Mouse (Mus musculus) testis, postnatal 10 days (tissue): ENCODE results near the gene Pnrc1.
"Not testable (repeated sequence)": the region's sequence is repeated elsewhere in the genome, so short reads cannot be mapped to it uniquely, and the experiment has no call there.

ENCODE experiments used
- DNase-seq: peaks from one replicate; pipeline ENCODE4 v3.0.0; 2021; ENCODE audit warnings: low spot score

Pnrc1 gene

GRCm38 (mm10) chr4:33290002-33290401 is at the start of gene Pnrc1:
Pnrc1 (minus strand) TSS chr4:33290163.
- DNase-seq, result no peak

- no peak for DNase-seq
Observed at GRCm38 (mm10) chr4:33337999-33338398, 48.0 kb upstream of the Pnrc1 start.

GRCm38 (mm10) chr4:33332956-33333455 is 43.0 kb upstream of the Pnrc1 start:
- DNase-seq, result no peak

- DNase-seq, result no peak
Observed at GRCm38 (mm10) chr4:33331147-33331546, 41.2 kb upstream of the Pnrc1 start.

DNA sequence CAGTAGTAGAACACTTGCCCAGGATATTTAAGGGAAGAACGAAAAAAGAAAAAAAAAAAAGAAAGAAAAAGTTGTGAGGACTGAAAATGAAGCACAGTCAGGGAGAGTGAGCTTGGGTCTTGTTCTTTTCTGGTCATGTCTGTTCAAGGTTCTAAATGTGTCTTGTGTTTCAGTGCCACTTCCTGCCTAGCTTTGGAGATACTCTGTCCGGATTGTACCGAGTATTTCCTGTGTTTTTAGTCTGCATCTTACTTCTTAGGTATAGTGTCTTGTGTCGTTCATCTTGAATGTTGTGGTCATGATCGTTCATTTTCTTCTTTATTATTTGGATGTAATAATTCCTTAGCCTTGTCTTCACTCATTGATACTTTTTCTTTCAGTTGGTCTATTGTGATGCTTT is 25.9 kb upstream of the Pnrc1 start:
- DNase-seq, result no peak

- not testable (repeated sequence) for DNase-seq
Observed at GRCm38 (mm10) chr4:33314150-33314549, 24.2 kb upstream of the Pnrc1 start.

DNA sequence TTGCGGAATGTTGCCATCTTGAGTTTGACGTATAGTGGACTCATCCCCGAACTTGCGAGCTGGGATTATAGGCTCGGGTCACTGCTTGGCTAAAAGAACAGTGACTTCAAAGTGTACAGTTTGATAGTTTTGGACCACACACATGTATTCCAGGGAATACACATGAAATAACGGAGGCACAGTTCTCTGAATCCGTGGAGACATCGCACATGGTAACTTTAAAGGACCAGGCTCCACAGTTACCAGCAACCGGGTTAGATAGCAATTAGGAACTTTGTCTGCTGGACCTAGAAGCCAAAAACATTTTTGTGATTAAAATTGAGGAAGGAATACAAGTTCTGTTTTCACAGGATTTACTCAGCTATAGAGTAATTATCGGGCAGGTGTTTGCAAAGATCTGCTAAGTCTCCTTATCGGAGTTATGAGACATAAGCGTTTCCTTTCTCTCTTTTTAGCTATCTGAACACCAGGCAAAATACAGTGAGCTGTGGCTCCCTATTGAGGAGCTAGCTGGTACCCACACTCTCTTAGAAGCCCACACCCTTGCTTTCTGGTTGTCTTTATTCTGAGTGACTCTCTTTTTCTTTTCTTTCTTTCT is 21.0 kb upstream of the Pnrc1 start:
- DNase-seq, result no peak

GRCm38 (mm10) chr4:33309764-33310757 is 20.1 kb upstream of the Pnrc1 start, which contains the start of gene Rngtt:
Rngtt (plus strand) TSS chr4:33310311.
- DNase-seq, result peak; percentile 99

DNA sequence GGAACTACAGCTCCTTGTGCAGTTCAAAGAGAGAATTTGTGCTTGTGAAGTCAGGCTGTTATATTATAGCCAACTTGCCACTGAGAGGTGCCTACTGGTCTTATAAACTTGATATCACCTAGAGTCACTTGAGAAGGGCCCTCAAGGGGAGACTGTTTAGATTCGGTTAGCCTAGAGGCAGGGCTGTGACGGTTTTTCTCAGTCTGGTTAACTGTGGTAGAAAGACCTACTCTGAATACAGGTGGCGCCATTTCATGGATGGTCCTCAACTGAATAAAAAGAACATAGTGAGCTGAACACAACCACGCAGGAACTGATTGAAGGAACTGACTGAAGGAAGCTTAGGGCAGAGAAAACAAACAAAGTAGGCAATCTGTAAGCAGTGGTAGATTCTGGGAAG is 17.2 kb upstream of the Pnrc1 start:
- no peak for DNase-seq

GRCm38 (mm10) chr4:33303057-33303456 is 13.1 kb upstream of the Pnrc1 start:
- no peak for DNase-seq

GRCm38 (mm10) chr4:33300891-33301665 is 11.1 kb upstream of the Pnrc1 start:
- DNase-seq, result not testable (repeated sequence)

GRCm38 (mm10) chr4:33292409-33293370 is 2.7 kb upstream of the Pnrc1 start:
- DNase-seq, result peak; percentile 92

DNA sequence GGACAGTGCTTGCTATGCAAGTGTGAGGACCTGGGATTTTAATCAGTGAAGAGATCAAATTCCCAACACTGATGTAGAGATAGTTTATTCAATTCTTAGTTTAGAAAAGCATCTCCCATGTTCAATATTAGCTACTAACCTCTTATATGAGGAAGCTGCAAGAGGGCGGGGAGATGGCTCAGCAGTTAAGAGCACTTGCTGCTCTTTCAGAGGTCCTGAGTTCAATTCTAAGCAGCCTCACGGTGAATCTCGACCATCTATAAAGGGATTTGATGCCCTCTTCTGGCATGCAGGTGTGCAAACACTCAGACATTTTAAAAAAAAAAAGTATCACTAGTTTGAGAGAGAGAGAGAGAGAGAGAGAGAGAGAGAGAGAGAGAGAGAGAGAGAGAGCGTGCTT is 915 bp upstream of the Pnrc1 start:
- DNase-seq, result no peak

DNA sequence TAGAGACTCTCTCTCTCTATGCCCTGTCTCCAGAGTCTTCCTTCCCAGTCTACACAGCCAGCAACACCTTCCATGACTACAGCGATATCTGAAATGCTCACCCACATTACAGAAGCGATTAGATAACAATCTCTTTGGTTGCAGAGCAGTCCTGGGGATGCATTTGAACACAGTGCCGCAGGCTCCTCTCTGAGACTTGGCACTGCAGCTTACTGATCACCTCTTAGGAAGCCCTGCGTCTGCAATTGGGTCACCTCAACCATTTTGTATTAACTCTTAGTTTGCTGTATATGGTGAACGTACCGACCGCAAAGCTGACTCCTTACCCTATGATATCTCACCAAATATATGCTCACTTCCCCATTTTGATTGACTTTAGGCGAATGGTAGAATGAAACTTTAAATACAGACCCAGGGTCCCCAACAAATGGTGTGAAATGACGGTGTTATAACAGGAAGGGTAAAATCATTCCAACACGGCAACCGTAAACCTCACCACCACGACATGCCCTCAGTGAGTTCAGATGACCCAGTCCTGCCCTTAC is 785 bp downstream of the Pnrc1 start:
- DNase-seq, result no peak

DNA sequence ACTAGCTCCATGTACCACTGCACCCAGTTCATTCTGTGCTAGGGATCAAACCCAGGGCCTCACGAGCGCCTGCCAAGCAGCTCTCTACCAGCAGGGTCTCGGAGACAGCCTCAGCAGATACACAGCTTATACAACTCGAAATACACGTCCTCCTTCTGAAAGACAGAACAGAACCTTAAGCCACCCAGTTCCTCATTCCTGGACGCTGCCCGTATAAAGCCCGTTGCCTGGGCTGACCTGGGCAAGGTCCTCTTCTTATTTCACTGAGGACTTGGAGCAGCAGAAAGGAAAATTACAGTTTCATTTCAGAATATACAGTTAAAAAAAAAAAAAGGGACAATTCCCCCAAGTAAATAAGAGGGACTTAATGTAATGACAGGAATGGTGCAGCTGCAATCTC is 4.5 kb downstream of the Pnrc1 start:
- no peak for DNase-seq

DNA sequence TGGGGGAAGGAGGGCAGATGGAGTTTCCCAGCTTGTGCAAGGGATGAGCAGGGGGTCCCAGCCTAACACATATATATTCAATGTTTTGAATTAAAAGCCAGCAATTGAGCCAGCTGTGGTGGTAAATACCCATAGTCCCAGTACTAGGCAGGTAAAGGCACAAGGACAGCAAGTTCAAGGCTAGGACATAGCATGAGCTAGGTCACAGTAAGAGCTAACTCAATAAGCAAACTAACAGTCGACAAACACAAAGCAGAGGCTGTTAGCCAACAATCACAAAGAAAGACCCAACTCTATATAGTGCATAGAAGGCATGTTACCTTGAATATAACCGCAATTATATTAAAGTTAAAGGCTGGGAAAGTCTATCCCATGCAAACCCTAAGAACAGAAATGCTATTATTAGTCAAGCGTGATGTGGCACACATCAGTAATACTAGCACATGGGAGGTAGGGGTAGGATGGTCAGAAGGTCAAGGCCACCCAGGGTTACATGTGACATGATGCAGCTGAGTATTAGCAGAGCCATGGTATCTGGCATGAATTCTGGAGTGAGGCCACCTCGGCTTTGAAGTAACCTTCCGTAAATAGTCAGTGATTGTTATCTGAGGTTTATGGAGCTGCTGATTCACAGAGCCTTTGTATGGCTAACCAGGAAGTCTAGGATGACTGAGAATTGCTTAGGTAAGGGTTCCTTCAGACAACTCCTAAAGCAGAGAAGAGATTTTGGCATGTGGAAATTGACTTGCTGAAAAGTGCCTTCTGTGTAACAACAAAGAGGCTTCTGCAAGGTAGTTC is 5.7 kb downstream of the Pnrc1 start:
- no peak for DNase-seq

DNA sequence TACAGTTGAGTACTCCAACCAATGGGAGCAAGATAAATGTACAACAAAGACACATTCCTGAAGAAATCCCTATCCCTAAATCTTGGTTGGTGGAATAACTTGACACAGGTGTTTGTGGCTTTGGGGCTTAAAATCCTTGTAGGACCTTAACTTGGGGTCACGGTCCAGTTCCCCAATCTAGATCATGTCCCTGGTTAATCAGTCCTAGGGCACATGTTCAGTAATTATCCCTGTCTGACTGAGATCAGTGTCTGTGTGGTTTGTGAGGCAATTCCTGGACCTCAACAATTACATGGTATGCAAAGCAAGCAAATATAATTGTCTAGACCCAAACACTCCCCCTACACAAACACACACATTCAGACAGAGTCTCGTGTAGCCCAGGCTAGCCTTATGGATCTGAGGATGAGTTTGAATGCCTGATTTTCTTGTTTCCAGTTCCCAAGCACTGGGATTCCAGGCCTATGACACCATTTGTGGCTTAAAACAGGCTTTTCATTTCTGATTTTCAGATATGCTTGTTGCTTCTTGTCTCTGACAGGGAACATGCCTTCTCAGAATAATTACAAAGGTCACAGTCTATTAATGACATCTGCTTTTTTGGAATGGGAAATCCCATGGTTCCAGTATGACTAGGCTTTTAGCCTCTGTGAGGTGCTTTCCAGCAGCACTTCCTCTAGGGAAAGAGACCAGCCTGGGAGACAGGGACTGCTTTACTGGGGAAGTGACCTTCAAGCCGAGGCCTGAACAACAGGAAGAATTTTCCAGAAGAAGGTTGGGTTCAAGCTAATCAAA is 7.9 kb downstream of the Pnrc1 start:
- no peak for DNase-seq

GRCm38 (mm10) chr4:33273437-33273836 is 16.5 kb downstream of the Pnrc1 start:
- no peak for DNase-seq
